Mouse (Mus musculus): Measurements from ENCODE around the gene Nol10.

- TF ChIP-seq CTCF (IDR thresholded peaks at IDR 0.05): no peak
- TF ChIP-seq EP300 (IDR thresholded peaks at IDR 0.05): no peak
These were observed 93.2 kb downstream of the Nol10 start for GRCm38 (mm10) chr12:17441495-17441894.

Data from lung, postnatal 0 days (tissue).